Mouse (Mus musculus): ENCODE measurements around the gene Mrpl42. TPM values are rescaled to one million over a fixed set of nuclear protein-coding genes. Genes with fewer than 3 reads are reported as not detected.

The Mrpl42 gene
- polyA plus RNA-seq, 1 experiment from 2014 or later, result 401 TPM

GRCm38 (mm10) chr10:95468894-95469293, 32.8 kb downstream of the Mrpl42 start:
- no peaks in the 10 kb centered on the region for H3K27me3 ChIP-seq (replicated peaks)
- 68% methylated on average over 4 of the region's 4 CpGs for WGBS

GRCm38 (mm10) chr10:95465485-95465896, 36.2 kb downstream of the Mrpl42 start:
- no peaks in the 10 kb centered on the region for H3K9me3 ChIP-seq
- H3K27ac ChIP-seq, result no peak overlapping the region
- H3K36me3 ChIP-seq, result no peaks in the 10 kb centered on the region
- ATAC-seq, result peak; percentile 53
- WGBS, result 17% methylated on average over 4 of the region's 4 CpGs
- H3K4me1 ChIP-seq (replicated peaks), result no peaks in the 10 kb centered on the region
- H3K4me3 ChIP-seq (replicated peaks), result no peak overlapping the region
- H3K4me2 ChIP-seq (replicated peaks), result no peak overlapping the region
- H3K27me3 ChIP-seq (replicated peaks), result no peaks in the 10 kb centered on the region
- H3K9ac ChIP-seq, result no peak overlapping the region

More at GRCm38 (mm10) chr10:95468894-95469293, 32.8 kb downstream of the Mrpl42 start:
- no peak overlapping the region for H3K4me3 ChIP-seq (replicated peaks)
- H3K9me3 ChIP-seq, result no peaks in the 10 kb centered on the region
- H3K27ac ChIP-seq, result no peak overlapping the region
- no peak overlapping the region for H3K9ac ChIP-seq
- no peak for ATAC-seq
- H3K4me2 ChIP-seq (replicated peaks), result no peak overlapping the region
- no peaks in the 10 kb centered on the region for H3K36me3 ChIP-seq
- no peaks in the 10 kb centered on the region for H3K4me1 ChIP-seq (replicated peaks)

GRCm38 (mm10) chr10:95464527-95464926, 37.2 kb downstream of the Mrpl42 start:
- no peaks in the 10 kb centered on the region for H3K27me3 ChIP-seq (replicated peaks)
- H3K27ac ChIP-seq, result no peak overlapping the region
- no peaks in the 10 kb centered on the region for H3K4me1 ChIP-seq (replicated peaks)
- no peaks in the 10 kb centered on the region for H3K9me3 ChIP-seq
- H3K4me2 ChIP-seq (replicated peaks), result no peak overlapping the region
- 85% methylated on average over 6 of the region's 6 CpGs for WGBS
- H3K36me3 ChIP-seq, result no peaks in the 10 kb centered on the region
- H3K4me3 ChIP-seq (replicated peaks), result no peak overlapping the region
- no peak for ATAC-seq
- H3K9ac ChIP-seq, result no peak overlapping the region

GRCm38 (mm10) chr10:95462231-95462630, 39.5 kb downstream of the Mrpl42 start:
- no peak for ATAC-seq
- Histone ChIP-seq H3K9me3 (no peaks in the 10 kb centered on the region), H3K9ac (no peak overlapping the region), H3K4me3 (replicated peaks) (no peak overlapping the region), H3K4me1 (replicated peaks) (no peaks in the 10 kb centered on the region), H3K4me2 (replicated peaks) (no peak overlapping the region), H3K27me3 (replicated peaks) (no peaks in the 10 kb centered on the region), H3K27ac (no peak overlapping the region), H3K36me3 (no peaks in the 10 kb centered on the region)
- 38% methylated on average over 1 of the region's 1 CpGs for WGBS

- WGBS, result 55% methylated on average over 4 of the region's 4 CpGs
- H3K9ac ChIP-seq, result no peak overlapping the region
- H3K9me3 ChIP-seq, result no peaks in the 10 kb centered on the region
- H3K27ac ChIP-seq, result no peak overlapping the region
- H3K4me3 ChIP-seq (replicated peaks), result no peak overlapping the region
- H3K4me1 ChIP-seq (replicated peaks), result no peaks in the 10 kb centered on the region
- H3K4me2 ChIP-seq (replicated peaks), result no peak overlapping the region
- H3K27me3 ChIP-seq (replicated peaks), result no peaks in the 10 kb centered on the region
- no peaks in the 10 kb centered on the region for H3K36me3 ChIP-seq
- no peak for ATAC-seq
These were observed 40.6 kb downstream of the Mrpl42 start for GRCm38 (mm10) chr10:95461053-95461553.

GRCm38 (mm10) chr10:95458050-95458806, 43.5 kb downstream of the Mrpl42 start:
- no peak overlapping the region for H3K27ac ChIP-seq

GRCm38 (mm10) chr10:95457367-95458049, 44.2 kb downstream of the Mrpl42 start:
- 85% methylated on average over 8 of the region's 8 CpGs for WGBS
- no peaks in the 10 kb centered on the region for H3K4me1 ChIP-seq (replicated peaks)
- ATAC-seq, result no peak
- H3K36me3 ChIP-seq, result no peaks in the 10 kb centered on the region
- H3K27ac ChIP-seq, result no peak overlapping the region
- no peak overlapping the region for H3K9ac ChIP-seq
- no peaks in the 10 kb centered on the region for H3K27me3 ChIP-seq (replicated peaks)
- no peaks in the 10 kb centered on the region for H3K9me3 ChIP-seq
- H3K4me2 ChIP-seq (replicated peaks), result no peak overlapping the region
- no peak overlapping the region for H3K4me3 ChIP-seq (replicated peaks)

More at GRCm38 (mm10) chr10:95458050-95458806, 43.5 kb downstream of the Mrpl42 start:
- Histone ChIP-seq H3K9ac (no peak overlapping the region), H3K27me3 (replicated peaks) (no peaks in the 10 kb centered on the region), H3K4me2 (replicated peaks) (no peak overlapping the region), H3K4me3 (replicated peaks) (no peak overlapping the region), H3K36me3 (no peaks in the 10 kb centered on the region), H3K4me1 (replicated peaks) (no peaks in the 10 kb centered on the region), H3K9me3 (no peaks in the 10 kb centered on the region)
- WGBS, result 64% methylated on average over 9 of the region's 9 CpGs
- peak; percentile 39; the same call in 1 of the 2 replicates for ATAC-seq

- 57% methylated on average over 2 of the region's 2 CpGs for WGBS
- no peaks in the 10 kb centered on the region for H3K4me1 ChIP-seq (replicated peaks)
- ATAC-seq, result no peak
These were observed 45.6 kb downstream of the Mrpl42 start for GRCm38 (mm10) chr10:95456103-95456502.

GRCm38 (mm10) chr10:95453282-95453681, 48.5 kb downstream of the Mrpl42 start:
- WGBS, result 84% methylated on average over 5 of the region's 5 CpGs

More at GRCm38 (mm10) chr10:95456103-95456502, 45.6 kb downstream of the Mrpl42 start:
- Histone ChIP-seq H3K9me3 (no peaks in the 10 kb centered on the region), H3K36me3 (no peaks in the 10 kb centered on the region), H3K27me3 (replicated peaks) (no peaks in the 10 kb centered on the region), H3K4me2 (replicated peaks) (no peak overlapping the region), H3K27ac (no peak overlapping the region), H3K9ac (no peak overlapping the region), H3K4me3 (replicated peaks) (no peak overlapping the region)

GRCm38 (mm10) chr10:95449033-95449432, 52.7 kb downstream of the Mrpl42 start:
- Histone ChIP-seq H3K27me3 (replicated peaks) (no peaks in the 10 kb centered on the region), H3K4me3 (replicated peaks) (no peak overlapping the region), H3K4me2 (replicated peaks) (no peak overlapping the region), H3K9me3 (no peaks in the 10 kb centered on the region), H3K4me1 (replicated peaks) (no peaks in the 10 kb centered on the region), H3K36me3 (no peaks in the 10 kb centered on the region), H3K27ac (no peak overlapping the region), H3K9ac (no peak overlapping the region)
- WGBS, result 58% methylated on average over 6 of the region's 6 CpGs
- ATAC-seq, result no peak

More at GRCm38 (mm10) chr10:95453282-95453681, 48.5 kb downstream of the Mrpl42 start:
- Histone ChIP-seq H3K4me3 (replicated peaks) (no peak overlapping the region), H3K4me2 (replicated peaks) (no peak overlapping the region), H3K27me3 (replicated peaks) (no peaks in the 10 kb centered on the region), H3K9ac (no peak overlapping the region), H3K27ac (no peak overlapping the region), H3K9me3 (no peaks in the 10 kb centered on the region), H3K36me3 (no peaks in the 10 kb centered on the region), H3K4me1 (replicated peaks) (no peaks in the 10 kb centered on the region)
- ATAC-seq, result no peak

GRCm38 (mm10) chr10:95447954-95448353, 53.8 kb downstream of the Mrpl42 start:
- Histone ChIP-seq H3K9me3 (no peaks in the 10 kb centered on the region), H3K9ac (no peak overlapping the region), H3K4me3 (replicated peaks) (no peak overlapping the region), H3K36me3 (no peaks in the 10 kb centered on the region), H3K27me3 (replicated peaks) (no peaks in the 10 kb centered on the region), H3K27ac (no peak overlapping the region), H3K4me2 (replicated peaks) (no peak overlapping the region), H3K4me1 (replicated peaks) (no peaks in the 10 kb centered on the region)
- ATAC-seq, result no peak
- WGBS, result 92% methylated on average over 16 of the region's 16 CpGs

GRCm38 (mm10) chr10:95445104-95446056, 56.4 kb downstream of the Mrpl42 start:
- Histone ChIP-seq H3K4me1 (replicated peaks) (no peaks in the 10 kb centered on the region), H3K4me3 (replicated peaks) (no peak overlapping the region), H3K9ac (no peak overlapping the region), H3K27ac (no peak overlapping the region), H3K27me3 (replicated peaks) (no peaks in the 10 kb centered on the region), H3K4me2 (replicated peaks) (no peak overlapping the region), H3K36me3 (no peaks in the 10 kb centered on the region), H3K9me3 (no peaks in the 10 kb centered on the region)
- WGBS, result 78% methylated on average over 18 of the region's 18 CpGs
- no peak for ATAC-seq

All from intestine, embryonic 15.5 days (tissue).